Mouse (Mus musculus) hematopoietic stem cell, adult 5-6 weeks (primary cell): ENCODE results near the gene Kctd2. TPM values are rescaled to one million over a fixed set of nuclear protein-coding genes. Genes with fewer than 3 reads are reported as not detected.
"Not testable (repeated sequence)": the region's sequence is repeated elsewhere in the genome, so short reads cannot be mapped to it uniquely, and the experiment has no call there.

Source experiments
- ATAC-seq, 2 experiments: fragments of 125-278 bp in 1 of 2; replicated peaks in 1 of 2; 2 replicates each; pipeline ENCODE4 v1.8.0; 2016 to 2017; ENCODE audit warnings: inconsistent platforms in 2 of 2, mild to moderate bottlenecking in 2 of 2, moderate number of reproducible peaks in 2 of 2, low read depth in 1 of 2, moderate TSS enrichment in 1 of 2; ENCODE audit not compliant: low FRiP score in 2 of 2, poor library complexity in 2 of 2, severe bottlenecking in 2 of 2, insufficient read depth in 1 of 2, low TSS enrichment in 1 of 2
- total RNA-seq: library from RNA; stranded (forward); fragments of 172-1452, 232-1000 nt; gene quantifications from 2 replicates; pipeline ENCODE4 v1.2.3, GENCODE M21; 2017

Gene Kctd2
- total RNA-seq, 1 experiment from 2014 or later: 15.0 TPM

- no peak for ATAC-seq
Observed at GRCm38 (mm10) chr11:115453306-115453705, 33.4 kb downstream of the Kctd2 start.

GRCm38 (mm10) chr11:115454822-115455221 lies 34.9 kb downstream of the Kctd2 start:
- ATAC-seq: not testable (repeated sequence)

GRCm38 (mm10) chr11:115455619-115456018 lies 35.7 kb downstream of the Kctd2 start:
- ATAC-seq: no peak

- ATAC-seq: no peak
Observed at GRCm38 (mm10) chr11:115456182-115456581, 36.3 kb downstream of the Kctd2 start.

- ATAC-seq: no peak
Observed at GRCm38 (mm10) chr11:115457405-115457804, 37.5 kb downstream of the Kctd2 start.

GRCm38 (mm10) chr11:115460976-115461375 lies 41.0 kb downstream of the Kctd2 start:
- no peak for ATAC-seq

- ATAC-seq: no peak
Observed at GRCm38 (mm10) chr11:115461846-115462242, 41.9 kb downstream of the Kctd2 start.

- no peak for ATAC-seq
Observed at GRCm38 (mm10) chr11:115462243-115462891, 42.4 kb downstream of the Kctd2 start, which contains the start of gene Slc16a5. Gene Slc16a5, plus strand, starts transcription at chr11:115462474.

GRCm38 (mm10) chr11:115463397-115463796 lies 43.5 kb downstream of the Kctd2 start:
- ATAC-seq: no peak

GRCm38 (mm10) chr11:115464851-115465250 lies 44.9 kb downstream of the Kctd2 start:
- ATAC-seq: no peak

- ATAC-seq: no peak
Observed at GRCm38 (mm10) chr11:115467217-115467618, 47.3 kb downstream of the Kctd2 start.

GRCm38 (mm10) chr11:115472183-115472582 lies 52.3 kb downstream of the Kctd2 start:
- ATAC-seq: no peak

- ATAC-seq: peak; percentile 60 to 72
Observed at GRCm38 (mm10) chr11:115473626-115474275, 53.8 kb downstream of the Kctd2 start.

- ATAC-seq: peak; percentile 92
Observed at GRCm38 (mm10) chr11:115475025-115475757, 55.3 kb downstream of the Kctd2 start, which contains the start of gene Armc7. Gene Armc7, plus strand, starts transcription at chr11:115475667.

GRCm38 (mm10) chr11:115475758-115476237 lies 55.9 kb downstream of the Kctd2 start:
- peak in 1 of 2 experiments; percentile 0; a peak in 2 of 4 replicates for ATAC-seq

- not testable (repeated sequence) for ATAC-seq
Observed at GRCm38 (mm10) chr11:115476630-115477029, 56.7 kb downstream of the Kctd2 start.

- ATAC-seq: peak in 1 of 2 experiments; percentile 46; a peak in 1 of 4 replicates
Observed at GRCm38 (mm10) chr11:115477388-115477787, 57.5 kb downstream of the Kctd2 start.
